Mouse (Mus musculus): ENCODE results near the gene Sh2d6. TPM values are rescaled to one million over a fixed set of nuclear protein-coding genes. Genes with fewer than 3 reads are reported as not detected.
A peak's percentile ranks its signal among the peaks of the same experiment; 100 is the strongest.

The Sh2d6 gene
- polyA plus RNA-seq, 1 experiment, result 0.09 TPM

GRCm38 (mm10) chr6:72523222-72523621, 1.7 kb upstream of the Sh2d6 start:
- no peak for TF ChIP-seq CTCF (conservative IDR thresholded peaks at IDR 0.05; ENCODE audit: insufficient read depth, insufficient read length, low read depth, low read length)
- Histone ChIP-seq H3K4me3 (ENCODE audit: insufficient read depth, low read depth, low read length) (no peak overlapping the region), H3K4me1 (ENCODE audit: control insufficient read depth, insufficient read depth, low read length) (no peaks in the 10 kb centered on the region), H3K27ac (ENCODE audit: insufficient read depth, low read depth, low read length) (no peak overlapping the region), H3K27me3 (replicated peaks; ENCODE audit: control insufficient read depth, insufficient read depth, low read length) (no peaks in the 10 kb centered on the region), H3K36me3 (ENCODE audit: control insufficient read depth, insufficient read depth, low read length) (no peaks in the 10 kb centered on the region)
- 71% methylated on average over 4 of the region's 4 CpGs for WGBS
- no peak for DNase-seq

- 73% methylated on average over 5 of the region's 5 CpGs for WGBS
- TF ChIP-seq POLR2A (IDR thresholded peaks at IDR 0.05; ENCODE audit: low read depth, low read length) (no peak), CTCF (conservative IDR thresholded peaks at IDR 0.05; ENCODE audit: insufficient read depth, insufficient read length, low read depth, low read length) (no peak)
- no peaks in the 10 kb centered on the region for H3K4me1 ChIP-seq (ENCODE audit: control insufficient read depth, insufficient read depth, low read length)
- no peak overlapping the region for H3K27ac ChIP-seq (ENCODE audit: insufficient read depth, low read depth, low read length)
- no peak for DNase-seq
- H3K36me3 ChIP-seq (ENCODE audit: control insufficient read depth, insufficient read depth, low read length), result no peaks in the 10 kb centered on the region
- no peak overlapping the region for H3K4me3 ChIP-seq (ENCODE audit: insufficient read depth, low read depth, low read length)
- H3K27me3 ChIP-seq (replicated peaks; ENCODE audit: control insufficient read depth, insufficient read depth, low read length), result no peaks in the 10 kb centered on the region
Observed at GRCm38 (mm10) chr6:72522288-72522687, 781 bp upstream of the Sh2d6 start.

GRCm38 (mm10) chr6:72520904-72521303, 603 bp downstream of the Sh2d6 start:
- over 99% methylated on average over 5 of the region's 5 CpGs for WGBS

DNA sequence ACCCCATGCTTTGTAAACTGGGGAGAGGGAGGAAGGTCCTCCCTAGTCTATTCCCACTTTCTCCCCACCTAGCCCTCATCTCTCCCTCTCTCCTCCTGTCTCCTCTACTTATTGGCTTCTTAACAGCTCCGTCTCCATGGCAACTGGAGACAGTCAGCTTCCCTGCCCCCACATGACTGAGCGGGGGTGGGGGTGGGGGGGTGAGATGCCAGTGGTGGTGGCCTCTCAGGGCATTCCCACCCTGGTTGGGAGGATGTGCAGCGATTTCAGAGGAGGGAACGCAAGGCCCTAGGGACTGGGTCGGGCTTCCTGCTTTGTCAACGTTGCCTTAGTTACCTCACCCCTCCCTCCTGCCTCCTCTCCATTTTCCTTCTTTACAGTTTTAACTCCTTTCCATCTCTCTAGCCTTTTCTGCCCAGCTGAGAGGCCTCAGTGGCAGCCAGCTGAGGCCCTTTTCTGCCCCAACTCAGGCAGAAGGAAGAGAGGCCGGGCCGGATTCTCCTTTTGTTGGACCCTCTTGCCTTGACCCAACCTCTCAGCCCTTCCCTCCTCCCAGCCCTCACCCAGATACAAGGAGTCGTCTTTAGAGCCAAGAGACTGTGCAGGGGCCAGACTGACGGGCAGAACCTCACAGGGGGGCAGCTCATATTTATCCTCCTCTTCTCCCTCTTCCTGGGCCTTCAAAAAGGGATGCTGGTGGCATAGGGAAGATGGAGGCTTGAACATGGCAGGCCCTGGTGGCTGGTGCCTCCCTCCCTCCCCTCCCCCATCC, 1.4 kb downstream of the Sh2d6 start:
- no peak overlapping the region for H3K4me3 ChIP-seq (ENCODE audit: insufficient read depth, low read depth, low read length)
- peak; percentile 48 for DNase-seq
- H3K27me3 ChIP-seq (replicated peaks; ENCODE audit: control insufficient read depth, insufficient read depth, low read length), result no peaks in the 10 kb centered on the region
- no peaks in the 10 kb centered on the region for H3K36me3 ChIP-seq (ENCODE audit: control insufficient read depth, insufficient read depth, low read length)
- H3K4me1 ChIP-seq (ENCODE audit: control insufficient read depth, insufficient read depth, low read length), result no peaks in the 10 kb centered on the region
- WGBS, result 37% methylated on average over 10 of the region's 10 CpGs
- H3K27ac ChIP-seq (ENCODE audit: insufficient read depth, low read depth, low read length), result 0 out of 2 replicates have a peak overlapping the region, but pooled peaks have one; percentile 14
- TF ChIP-seq CTCF (conservative IDR thresholded peaks at IDR 0.05; ENCODE audit: insufficient read depth, insufficient read length, low read depth, low read length), result no peak
- TF ChIP-seq POLR2A (IDR thresholded peaks at IDR 0.05; ENCODE audit: low read depth, low read length), result no peak

More at GRCm38 (mm10) chr6:72520904-72521303, 603 bp downstream of the Sh2d6 start:
- Histone ChIP-seq H3K27ac (ENCODE audit: insufficient read depth, low read depth, low read length) (no peak overlapping the region), H3K27me3 (replicated peaks; ENCODE audit: control insufficient read depth, insufficient read depth, low read length) (no peaks in the 10 kb centered on the region), H3K4me3 (ENCODE audit: insufficient read depth, low read depth, low read length) (no peak overlapping the region), H3K4me1 (ENCODE audit: control insufficient read depth, insufficient read depth, low read length) (no peaks in the 10 kb centered on the region), H3K36me3 (ENCODE audit: control insufficient read depth, insufficient read depth, low read length) (no peaks in the 10 kb centered on the region)
- DNase-seq, result no peak
- TF ChIP-seq POLR2A (IDR thresholded peaks at IDR 0.05; ENCODE audit: low read depth, low read length), result no peak
- TF ChIP-seq CTCF (conservative IDR thresholded peaks at IDR 0.05; ENCODE audit: insufficient read depth, insufficient read length, low read depth, low read length), result no peak

DNA sequence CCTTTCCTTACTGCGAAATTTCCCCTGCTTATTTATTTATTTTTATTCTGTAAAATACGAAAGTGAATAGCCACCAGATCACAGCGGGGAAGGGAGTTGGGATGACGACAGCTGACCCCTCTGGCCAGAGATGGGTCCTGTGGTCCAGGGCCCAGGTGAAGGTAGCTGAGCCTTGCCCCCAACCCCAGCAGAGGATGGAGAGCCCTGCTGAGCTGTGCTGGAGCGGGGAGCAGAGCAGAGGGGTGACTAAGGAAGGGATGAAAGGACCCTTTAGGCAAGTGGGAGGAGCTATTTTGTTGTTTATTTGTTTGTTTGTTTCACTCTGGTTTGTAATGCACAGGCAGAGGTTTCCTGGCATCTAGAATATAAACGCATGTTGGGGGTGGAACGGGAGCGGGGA, 2.2 kb downstream of the Sh2d6 start:
- TF ChIP-seq POLR2A (IDR thresholded peaks at IDR 0.05; ENCODE audit: low read depth, low read length) (no peak), CTCF (conservative IDR thresholded peaks at IDR 0.05; ENCODE audit: insufficient read depth, insufficient read length, low read depth, low read length) (no peak)
- Histone ChIP-seq H3K27ac (ENCODE audit: insufficient read depth, low read depth, low read length) (no peak overlapping the region), H3K4me3 (ENCODE audit: insufficient read depth, low read depth, low read length) (no peak overlapping the region), H3K27me3 (replicated peaks; ENCODE audit: control insufficient read depth, insufficient read depth, low read length) (no peaks in the 10 kb centered on the region), H3K4me1 (ENCODE audit: control insufficient read depth, insufficient read depth, low read length) (no peaks in the 10 kb centered on the region), H3K36me3 (ENCODE audit: control insufficient read depth, insufficient read depth, low read length) (no peaks in the 10 kb centered on the region)
- WGBS, result 74% methylated on average over 8 of the region's 8 CpGs
- DNase-seq, result no peak

- Histone ChIP-seq H3K27me3 (replicated peaks; ENCODE audit: control insufficient read depth, insufficient read depth, low read length) (no peaks in the 10 kb centered on the region), H3K4me1 (ENCODE audit: control insufficient read depth, insufficient read depth, low read length) (peaks cover 4% of the 10 kb centered on the region; the same call in 1 of the 2 replicates), H3K4me3 (ENCODE audit: insufficient read depth, low read depth, low read length) (no peak overlapping the region), H3K36me3 (ENCODE audit: control insufficient read depth, insufficient read depth, low read length) (no peaks in the 10 kb centered on the region), H3K27ac (ENCODE audit: insufficient read depth, low read depth, low read length) (no peak overlapping the region)
- WGBS, result 88% methylated on average over 1 of the region's 1 CpGs
- DNase-seq, result no peak
- TF ChIP-seq POLR2A (IDR thresholded peaks at IDR 0.05; ENCODE audit: low read depth, low read length), result no peak
- TF ChIP-seq CTCF (conservative IDR thresholded peaks at IDR 0.05; ENCODE audit: insufficient read depth, insufficient read length, low read depth, low read length), result no peak
Observed at GRCm38 (mm10) chr6:72518842-72519241, 2.7 kb downstream of the Sh2d6 start.

DNA sequence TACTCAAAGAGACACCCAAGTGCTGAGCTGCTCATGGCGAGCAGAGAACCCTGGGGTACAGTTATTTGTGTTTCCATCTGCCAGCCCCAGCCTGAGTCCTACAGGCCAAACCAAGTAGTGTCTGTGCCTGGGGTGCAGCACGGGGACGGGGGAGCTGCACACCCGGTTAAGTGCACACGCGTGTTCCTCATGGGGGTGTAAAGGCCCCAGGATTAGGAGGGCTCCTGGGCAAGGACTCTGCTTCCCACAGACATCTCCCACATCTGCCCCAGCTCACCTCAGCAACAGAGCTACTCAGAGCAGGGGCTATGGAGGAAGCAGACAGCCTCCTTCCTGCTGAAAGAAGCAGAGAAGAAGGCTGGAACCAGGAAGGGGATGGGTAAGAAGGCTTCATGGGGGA, 5.9 kb downstream of the Sh2d6 start:
- WGBS, result 97% methylated on average over 6 of the region's 6 CpGs
- no peaks in the 10 kb centered on the region for H3K27me3 ChIP-seq (replicated peaks; ENCODE audit: control insufficient read depth, insufficient read depth, low read length)
- DNase-seq, result no peak
- H3K4me1 ChIP-seq (ENCODE audit: control insufficient read depth, insufficient read depth, low read length), result peaks cover 29% of the 10 kb centered on the region
- no peaks in the 10 kb centered on the region for H3K36me3 ChIP-seq (ENCODE audit: control insufficient read depth, insufficient read depth, low read length)
- H3K4me3 ChIP-seq (ENCODE audit: insufficient read depth, low read depth, low read length), result no peak overlapping the region
- TF ChIP-seq POLR2A (IDR thresholded peaks at IDR 0.05; ENCODE audit: low read depth, low read length), result no peak
- no peak for TF ChIP-seq CTCF (conservative IDR thresholded peaks at IDR 0.05; ENCODE audit: insufficient read depth, insufficient read length, low read depth, low read length)
- no peak overlapping the region for H3K27ac ChIP-seq (ENCODE audit: insufficient read depth, low read depth, low read length)

Measured in kidney, adult 2 months (tissue).